ENCODE assay signal across 8 mouse cellular contexts in the genomic region with DNA sequence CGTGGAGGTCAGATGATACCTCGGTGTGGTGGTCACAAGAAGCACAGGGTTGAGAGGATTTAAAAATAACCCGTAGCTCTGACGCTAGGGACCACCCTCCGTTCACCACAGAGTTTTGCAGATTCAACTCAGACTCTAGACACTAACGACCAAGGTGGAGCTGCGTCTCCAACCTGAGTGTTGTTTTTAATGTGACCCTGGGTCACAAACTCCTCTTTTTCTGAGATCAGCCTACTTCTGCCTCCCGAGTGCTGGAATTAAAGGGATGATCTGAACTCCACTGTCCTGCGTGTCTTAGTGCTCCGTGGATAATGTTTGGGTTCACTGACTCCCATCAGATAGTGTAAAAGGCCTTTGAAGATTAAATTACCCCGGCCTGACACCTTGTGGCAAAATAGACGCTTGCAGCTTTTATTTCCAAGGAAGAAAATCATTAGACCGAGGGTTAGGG. TPM values are rescaled to one million over a fixed set of nuclear protein-coding genes. Genes with fewer than 3 reads are reported as not detected.
DNase-seq lines count a peak whose midpoint lies in the region; ATAC-seq and TF ChIP-seq lines count a peak whose summit lies in the region.
"Had no signal": no experiment of that assay in that cellular context is flagged by ENCODE, and none has a peak within 500 bp of the region (broad histone marks: within the 10 kb centered on the region; RNA-seq: fewer than 3 reads in every experiment).

No protein-coding gene starts in this region.

- H3K27ac ChIP-seq in hindbrain, embryonic 12.5 days = no peak overlapping the region
- no peak overlapping the region for H3K27ac ChIP-seq in lung, postnatal 0 days (ENCODE audit: low read length)
- H3K27ac ChIP-seq: macrophage had no signal

- peak; percentile 74 for TF ChIP-seq CTCF in lung, postnatal 0 days (IDR thresholded peaks at IDR 0.05)

- peak overlapping the region; percentile 59; the same call in 1 of the 2 replicates for H3K9ac ChIP-seq in hindbrain, embryonic 12.5 days
- no peak overlapping the region for H3K9ac ChIP-seq in lung, postnatal 0 days (replicated peaks; ENCODE audit: low read depth)

- peaks cover 17% of the 10 kb centered on the region for H3K27me3 ChIP-seq in hindbrain, embryonic 12.5 days
- no peaks in the 10 kb centered on the region; the same call in 1 of the 2 replicates for H3K27me3 ChIP-seq in lung, postnatal 0 days (replicated peaks; ENCODE audit: insufficient read depth, low read length)

- H3K36me3 ChIP-seq in hindbrain, embryonic 12.5 days = no peaks in the 10 kb centered on the region
- H3K36me3 ChIP-seq in lung, postnatal 0 days (ENCODE audit: insufficient read depth, low read length) = no peaks in the 10 kb centered on the region

- peak; percentile 78 for ATAC-seq in hindbrain, embryonic 12.5 days (ENCODE audit: low FRiP score)
- peak; percentile 62 for ATAC-seq in lung, postnatal 0 days

- WGBS in hindbrain, embryonic 12.5 days = under 1% methylated on average over 13 of the region's 13 CpGs
- under 1% methylated on average over 13 of the region's 13 CpGs for WGBS in lung, postnatal 0 days

- no peaks in the 10 kb centered on the region for H3K9me3 ChIP-seq in hindbrain, embryonic 12.5 days (replicated peaks)
- H3K9me3 ChIP-seq in lung, postnatal 0 days (ENCODE audit: low read length) = no peaks in the 10 kb centered on the region

- no peak for TF ChIP-seq EP300 in lung, postnatal 0 days (IDR thresholded peaks at IDR 0.05)

- H3K4me3 ChIP-seq in hindbrain, embryonic 12.5 days = peak overlapping the region; percentile 58
- peak overlapping the region; percentile 51 for H3K4me3 ChIP-seq in lung, postnatal 0 days (ENCODE audit: low read depth, low read length)

- H3K4me2 ChIP-seq in hindbrain, embryonic 12.5 days (replicated peaks) = peak overlapping the region; percentile 95
- peak overlapping the region; percentile 99 for H3K4me2 ChIP-seq in lung, postnatal 0 days (replicated peaks; ENCODE audit: low read depth, low read length)

- DNase-seq in NIH3T3 (ENCODE audit: low read depth) = peak; percentile 75
- peak; percentile 73 for DNase-seq in brain, adult 2 months (ENCODE audit: low read depth, low spot score)
- DNase-seq in fibroblast of lung, adult 2 months (ENCODE audit: low read depth) = peak; percentile 21
- DNase-seq in layer of hippocampus, adult 9-10 months (ENCODE audit: low spot score) = peak; percentile 29
- DNase-seq in lung, postnatal 0 days (ENCODE audit: low spot score) = peak; percentile 71
- DNase-seq in right cerebral cortex, postnatal 14 days = peak; percentile 21

- peaks cover 8% of the 10 kb centered on the region for H3K4me1 ChIP-seq in hindbrain, embryonic 12.5 days
- H3K4me1 ChIP-seq in lung, postnatal 0 days (ENCODE audit: insufficient read depth, low read depth, low read length) = 0 out of 2 replicates have a peak, but pooled peaks cover 4% of the 10 kb centered on the region

RNA-seq across cellular contexts. Expression of a gene that starts 0.7 kb away (rescaled TPM):
- 2.5 and 3.0 TPM in 2 replicates for polyA plus RNA-seq in hindbrain, embryonic 12.5 days (2016; fragmentation: Nextera tagmentation; extraction: Ambion mirVana)
- polyA plus RNA-seq in lung, postnatal 0 days (2015; fragmentation: Nextera tagmentation; extraction: Ambion mirVana) = 4.0 and 4.1 TPM in 2 replicates
- polyA plus RNA-seq: macrophage had no signal

RNA-seq across cellular contexts. Expression of a gene that starts 55.4 kb away (rescaled TPM):
- 5.7 and 6.3 TPM in 2 replicates for polyA plus RNA-seq in hindbrain, embryonic 12.5 days (2016; fragmentation: Nextera tagmentation; extraction: Ambion mirVana)
- polyA plus RNA-seq in lung, postnatal 0 days (2015; fragmentation: Nextera tagmentation; extraction: Ambion mirVana) = 5.2 and 6.2 TPM in 2 replicates
- polyA plus RNA-seq: macrophage had no signal

Comparison
In these comparisons a context has a peak if more than half of its experiments do, and no peak if none do; other contexts are left out.
1. DNase-seq: peak in every context shown above with its lines; median percentile 75 in NIH3T3; 73 in brain, adult 2 months; 71 in lung, postnatal 0 days; 29 in layer of hippocampus, adult 9-10 months; 21 in fibroblast of lung, adult 2 months; 21 in right cerebral cortex, postnatal 14 days.